Mouse (Mus musculus) naive thymus-derived CD4-positive, alpha-beta T cell, adult 2 months (primary cell): ENCODE measurements around the gene Rfc1.
"Not testable (repeated sequence)": the region's sequence is repeated elsewhere in the genome, so short reads cannot be mapped to it uniquely, and the experiment has no call there.

ENCODE experiments used
- DNase-seq: peaks from one replicate; pipeline ENCODE4 v3.0.0-alpha.2; 2011; ENCODE audit warnings: low read depth

The Rfc1 gene

DNA sequence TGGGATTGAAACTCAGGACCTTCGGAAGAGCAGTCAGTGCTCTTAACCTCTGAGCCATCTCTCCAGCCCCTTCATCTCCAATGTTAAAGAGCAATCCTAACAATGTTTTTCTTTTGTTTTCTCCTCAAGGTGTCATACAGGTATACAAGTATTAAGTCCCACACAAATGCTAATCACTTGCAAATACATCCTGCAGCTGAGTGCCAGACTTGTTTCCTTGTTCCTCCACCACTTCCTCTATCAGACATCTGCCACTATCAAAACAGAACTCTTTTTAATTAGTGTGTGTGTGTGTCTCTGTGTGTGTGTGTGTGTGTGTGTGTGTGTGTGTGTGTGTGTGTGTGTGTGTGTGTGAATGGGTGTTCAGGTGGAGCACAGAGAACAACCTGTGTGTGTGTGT lies 35.8 kb downstream of the Rfc1 start:
- not testable (repeated sequence) for DNase-seq

DNA sequence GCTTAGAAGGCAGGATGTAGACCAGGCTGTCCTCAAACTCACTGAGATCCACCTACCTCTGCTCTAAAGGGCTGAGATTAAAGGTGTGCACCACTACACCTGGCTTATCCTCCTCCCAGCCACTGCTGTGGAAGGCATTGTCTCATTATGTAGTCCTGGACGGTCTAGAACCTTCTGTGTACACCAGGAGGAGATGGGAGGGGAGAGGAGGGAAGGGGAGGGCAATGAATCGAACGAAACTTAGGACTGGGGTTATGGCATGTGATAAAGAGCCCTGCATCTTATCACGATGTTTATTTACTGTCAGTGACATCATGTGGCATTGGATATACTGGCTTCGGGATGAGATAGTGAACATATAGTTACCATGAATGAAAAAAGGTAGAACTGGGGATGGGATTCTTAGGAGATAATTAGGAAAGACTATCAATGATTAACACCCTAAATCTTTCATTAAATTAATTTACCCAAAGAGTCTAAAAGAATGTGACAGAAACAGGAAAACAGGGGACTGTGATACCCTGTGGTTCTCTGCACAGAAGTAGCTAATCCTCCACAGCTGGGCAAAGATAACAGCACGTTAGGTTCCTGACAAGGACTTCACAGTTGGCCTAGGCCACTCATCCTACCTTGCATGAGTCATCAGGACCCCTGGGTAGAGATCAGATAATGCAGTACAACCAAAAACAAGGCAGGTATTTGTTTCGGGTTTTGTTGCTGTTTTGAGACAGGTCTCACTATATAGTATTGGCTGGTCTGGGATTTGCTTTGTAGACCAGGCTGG lies 37.1 kb downstream of the Rfc1 start:
- DNase-seq, result no peak

DNA sequence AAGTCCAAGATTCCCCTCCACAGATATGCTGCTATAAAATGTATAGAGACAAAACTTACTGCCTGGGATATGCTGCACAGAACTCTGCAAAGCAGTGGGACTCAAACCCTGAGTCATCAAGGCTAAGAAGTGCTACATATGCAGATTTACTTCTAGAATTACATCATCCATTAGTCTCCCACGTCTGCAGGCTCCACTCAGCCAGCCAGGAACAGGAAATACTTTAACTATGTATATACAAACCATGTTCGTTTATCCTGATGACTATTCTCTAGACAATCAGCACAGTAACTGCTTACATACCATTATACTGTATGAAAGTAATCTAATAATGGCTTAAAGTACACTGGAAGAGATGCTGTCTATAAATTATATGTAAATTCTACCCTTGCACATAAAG lies 41.2 kb downstream of the Rfc1 start:
- no peak for DNase-seq

- no peak for DNase-seq
These were observed 41.8 kb downstream of the Rfc1 start for GRCm38 (mm10) chr5:65293627-65294026.

- not testable (repeated sequence) for DNase-seq
These were observed 46.5 kb downstream of the Rfc1 start for GRCm38 (mm10) chr5:65289009-65289408.

GRCm38 (mm10) chr5:65287751-65288701 lies 47.4 kb downstream of the Rfc1 start:
- no peak for DNase-seq

GRCm38 (mm10) chr5:65284171-65284570 lies 51.3 kb downstream of the Rfc1 start:
- DNase-seq, result peak; percentile 56

GRCm38 (mm10) chr5:65281216-65281615 lies 54.3 kb downstream of the Rfc1 start:
- no peak for DNase-seq

- no peak for DNase-seq
These were observed 56.3 kb downstream of the Rfc1 start for GRCm38 (mm10) chr5:65279133-65279651.

- DNase-seq, result no peak
These were observed 61.5 kb downstream of the Rfc1 start for GRCm38 (mm10) chr5:65273966-65274365.

- DNase-seq, result no peak
These were observed 77.5 kb downstream of the Rfc1 start for GRCm38 (mm10) chr5:65257910-65258505.

DNA sequence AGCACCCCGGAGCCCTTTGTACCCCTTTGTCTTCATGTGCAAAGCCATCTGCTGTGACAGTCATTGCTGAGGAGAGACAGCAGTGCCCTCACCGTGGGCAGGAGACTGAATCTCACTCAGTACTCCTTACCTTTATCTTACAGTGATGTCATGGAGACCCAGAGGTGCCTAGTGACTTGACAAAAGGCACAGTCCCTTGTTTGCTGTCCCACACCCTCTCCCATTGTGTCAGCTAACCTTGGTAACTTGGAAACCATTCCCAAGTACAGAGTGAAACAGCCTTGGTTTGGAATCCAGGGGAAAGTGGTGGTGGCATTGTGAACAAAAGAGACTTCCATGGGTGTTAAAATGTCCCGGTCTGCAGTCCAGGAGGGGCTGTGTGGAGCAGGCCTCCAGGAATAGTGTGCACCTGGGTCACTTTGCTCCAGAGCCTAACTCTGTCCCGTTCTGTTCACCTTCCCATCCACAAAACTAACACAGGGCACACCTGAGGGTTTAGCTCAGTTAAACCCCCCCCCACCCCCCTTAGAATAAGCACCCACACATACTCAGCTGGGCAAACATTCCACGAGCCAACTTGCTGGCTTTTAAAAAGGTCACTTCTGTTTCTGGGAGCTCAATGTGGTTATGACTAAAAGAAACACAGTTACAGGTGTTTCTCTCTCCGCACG lies 85.2 kb downstream of the Rfc1 start:
- no peak for DNase-seq

GRCm38 (mm10) chr5:65247296-65247695 lies 88.2 kb downstream of the Rfc1 start:
- no peak for DNase-seq

- DNase-seq, result peak; percentile 70
These were observed 92.7 kb downstream of the Rfc1 start for GRCm38 (mm10) chr5:65242740-65243139.

- DNase-seq, result no peak
These were observed 104.0 kb downstream of the Rfc1 start for GRCm38 (mm10) chr5:65231289-65232003.

- DNase-seq, result no peak
These were observed 111.4 kb downstream of the Rfc1 start for GRCm38 (mm10) chr5:65224056-65224455.

DNA sequence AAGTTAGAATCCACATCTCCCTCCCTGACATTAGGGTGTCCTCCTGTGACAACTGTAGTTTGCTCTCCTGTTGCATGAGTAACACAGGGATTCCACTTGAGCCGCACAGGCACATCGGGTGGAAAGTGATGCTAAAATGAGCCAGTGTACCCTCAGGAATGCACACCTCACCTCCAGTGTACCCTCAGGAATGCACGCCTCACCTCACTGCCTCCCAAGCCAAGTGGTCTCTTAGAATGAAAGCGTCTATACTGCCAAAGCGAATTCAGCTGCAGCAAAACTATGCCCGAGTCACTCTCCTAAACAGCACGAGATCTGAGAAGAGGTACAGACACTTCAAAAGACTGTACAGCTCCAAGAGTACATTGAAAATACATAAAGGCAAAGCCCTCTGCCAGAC lies 114.4 kb downstream of the Rfc1 start:
- no peak for DNase-seq

DNA sequence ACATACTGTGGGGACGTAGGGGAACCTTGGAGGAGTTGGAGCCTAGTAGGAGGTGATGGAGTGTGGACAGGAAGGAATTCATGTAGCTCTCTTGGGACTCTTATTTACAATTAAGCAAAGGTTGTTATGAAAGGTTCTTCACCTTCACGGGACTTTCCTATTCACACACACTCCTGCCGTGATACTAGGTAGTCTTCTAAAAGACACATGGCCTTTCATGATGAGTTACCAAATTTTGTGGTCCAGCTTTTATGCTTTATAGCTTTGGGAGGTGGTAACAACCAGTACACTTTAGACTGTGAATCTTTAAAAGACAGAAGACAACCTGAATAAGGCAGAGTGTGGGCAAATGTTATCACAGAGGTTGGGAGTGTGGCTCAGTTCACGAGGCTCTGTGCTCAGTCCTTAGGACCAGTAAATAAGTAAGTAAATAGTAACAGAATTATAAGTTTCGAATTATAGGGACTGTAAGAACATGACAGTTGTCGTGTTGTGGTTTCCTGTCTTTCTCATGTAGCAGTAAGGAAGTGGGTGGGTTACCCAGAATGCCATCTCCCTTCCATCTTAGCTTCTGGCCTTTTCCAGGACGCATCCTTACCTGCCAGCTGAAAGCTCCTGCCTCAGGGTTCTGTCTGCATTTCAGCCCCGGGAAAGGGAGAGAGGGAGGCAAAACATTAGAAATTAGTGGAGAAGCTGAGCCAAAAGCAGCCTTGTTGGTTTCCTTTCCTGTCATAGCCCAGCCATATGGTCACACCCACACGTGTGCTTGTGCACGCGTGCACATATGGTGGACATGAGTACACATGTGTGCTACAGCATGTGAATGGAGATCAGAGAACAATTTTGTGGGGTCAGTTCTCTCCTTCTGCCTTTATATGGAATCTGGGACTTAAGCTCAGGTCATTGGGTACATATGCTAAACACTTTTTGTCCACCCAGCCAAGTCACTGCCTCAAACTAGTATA lies 117.9 kb downstream of the Rfc1 start:
- DNase-seq, result peak; percentile 68

DNA sequence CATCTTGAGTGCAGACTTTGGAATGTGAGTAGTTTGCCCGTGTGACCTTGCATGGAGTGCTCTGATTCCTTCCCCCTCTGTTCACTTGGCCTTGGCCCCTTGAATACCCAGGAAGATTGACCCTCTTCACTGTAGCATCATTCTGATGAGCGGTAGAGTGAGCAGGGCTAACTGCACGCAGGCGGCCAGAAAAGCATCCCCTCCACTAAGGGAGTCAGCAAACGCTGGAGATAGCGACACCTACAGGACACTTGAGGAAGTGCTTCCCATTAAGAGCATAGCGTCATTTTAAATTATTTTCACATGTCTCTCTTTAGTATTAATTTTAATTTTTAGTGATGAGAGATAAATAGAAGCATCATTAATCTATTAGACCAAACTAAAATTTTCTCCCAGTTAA lies 122.1 kb downstream of the Rfc1 start:
- DNase-seq, result peak; percentile 72
